Mouse (Mus musculus) adrenal gland, adult 8-10 months (tissue): ENCODE results near the gene Zfp472. TPM values are rescaled to one million over a fixed set of nuclear protein-coding genes. Genes with fewer than 3 reads are reported as not detected.
"Not testable (repeated sequence)": the region's sequence is repeated elsewhere in the genome, so short reads cannot be mapped to it uniquely, and the experiment has no call there.

Experiments
- DNase-seq: peaks from one replicate; pipeline ENCODE4 v3.0.0; 2022
- total RNA-seq, 4 experiments: library from RNA; stranded (reverse); gene quantifications; 2 replicates each; pipeline ENCODE4 v1.2.4; 2022

Zfp472 gene
- total RNA-seq, 4 experiments from 2014 or later = 3.5 to 8.0 (median 5.7) TPM

- not testable (repeated sequence) for DNase-seq
Measured at GRCm38 (mm10) chr17:33020434-33020833, 54.8 kb downstream of the Zfp472 start.

Other genes starting within 250 kb of the Zfp472 start
- 10 to 100 TPM; 42.0 to 67.7 (median 61.5) TPM for gene Zfp871, start 177.5 kb upstream of the Zfp472 start, total RNA-seq
- 1 to 10 TPM in 2 of 4 experiments, under 1 TPM in 2; 0.73 to 1.3 (median 1.00) TPM for gene Zfp811, start 155.9 kb upstream of the Zfp472 start, total RNA-seq
- 10 to 100 TPM; 11.2 to 18.2 (median 14.1) TPM for gene Zfp799, start 135.6 kb upstream of the Zfp472 start, total RNA-seq
- 10 to 100 TPM in 3 of 4 experiments, 1 to 10 TPM in 1; 8.8 to 21.1 (median 12.5) TPM for gene Zfp870, start 74.2 kb upstream of the Zfp472 start, total RNA-seq
- gene Cyp4f14, start 48.5 kb upstream of the Zfp472 start, total RNA-seq = 10 to 100 TPM in 2 of 4 experiments, 1 to 10 TPM in 2; 5.4 to 28.6 (median 14.3) TPM
- gene Cyp4f13, start 18.4 kb upstream of the Zfp472 start, total RNA-seq = 100 to 1,000 TPM in 2 of 4 experiments, 10 to 100 TPM in 2; 78.3 to 120 (median 96.1) TPM
- 10 to 100 TPM in 2 of 4 experiments, 1 to 10 TPM in 2; 9.5 to 15.6 (median 12.6) TPM for gene Zfp952, start 27.3 kb downstream of the Zfp472 start, total RNA-seq
- 10 to 100 TPM in 2 of 4 experiments, 1 to 10 TPM in 2; 8.8 to 13.5 (median 10.1) TPM for gene Zfp763, start 67.6 kb downstream of the Zfp472 start, total RNA-seq
- gene 4921501E09Rik, start 102.2 kb downstream of the Zfp472 start, total RNA-seq = not detected
- gene Zfp563, start 123.5 kb downstream of the Zfp472 start, total RNA-seq = 10 to 100 TPM in 3 of 4 experiments, 1 to 10 TPM in 1; 8.9 to 15.0 (median 11.4) TPM
- not detected for gene Morc2b, start 173.9 kb downstream of the Zfp472 start, total RNA-seq
- not detected for gene Olfr55, start 202.6 kb downstream of the Zfp472 start, total RNA-seq
- not detected for gene Olfr239, start 225.5 kb downstream of the Zfp472 start, total RNA-seq